Mouse (Mus musculus) ovary, adult 10 weeks (tissue): ENCODE results near the gene Fat3. TPM values are rescaled to one million over a fixed set of nuclear protein-coding genes. Genes with fewer than 3 reads are reported as not detected.

Experiments used
- polyA plus RNA-seq: library from polyadenylated mRNA; stranded (reverse); fragments of 350-450 nt; fragmentation: Illumina TruSeq; extraction: RNeasy Lipid Tissue Mini Kit (QIAGEN cat#74804); gene quantifications from one replicate; pipeline ENCODE4 v1.2.3, GENCODE M21; 2014

Gene Fat3
- 4.0 TPM for polyA plus RNA-seq

DNA sequence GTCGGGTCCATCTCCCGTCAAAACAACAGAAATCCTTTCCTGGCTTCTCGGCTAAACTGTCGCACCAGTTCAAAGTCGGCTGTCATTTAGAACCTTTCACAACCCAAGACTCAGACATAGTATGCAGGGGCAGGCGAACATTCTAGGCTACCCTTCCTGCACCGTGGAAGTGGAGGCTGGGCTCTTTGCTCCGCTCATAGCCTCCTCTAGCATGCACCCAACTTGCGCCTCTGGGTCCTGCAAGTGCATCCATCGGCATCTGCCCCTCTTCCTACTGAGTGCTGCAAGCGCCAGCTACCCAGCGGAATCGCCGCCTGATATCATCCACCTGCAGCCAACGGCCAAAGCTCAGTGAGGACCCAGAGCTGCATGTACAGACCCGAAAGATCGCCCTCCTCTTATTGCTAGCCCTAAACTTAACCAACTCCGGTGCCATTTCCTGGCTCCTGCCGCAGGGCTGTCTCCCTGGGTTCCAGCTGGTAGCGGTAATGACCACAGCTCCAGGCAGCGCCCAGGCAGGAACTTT is at the start of gene Fat3:
Gene Fat3, minus strand, starts transcription at position 100 of the 526 bp plus-strand sequence.

DNA sequence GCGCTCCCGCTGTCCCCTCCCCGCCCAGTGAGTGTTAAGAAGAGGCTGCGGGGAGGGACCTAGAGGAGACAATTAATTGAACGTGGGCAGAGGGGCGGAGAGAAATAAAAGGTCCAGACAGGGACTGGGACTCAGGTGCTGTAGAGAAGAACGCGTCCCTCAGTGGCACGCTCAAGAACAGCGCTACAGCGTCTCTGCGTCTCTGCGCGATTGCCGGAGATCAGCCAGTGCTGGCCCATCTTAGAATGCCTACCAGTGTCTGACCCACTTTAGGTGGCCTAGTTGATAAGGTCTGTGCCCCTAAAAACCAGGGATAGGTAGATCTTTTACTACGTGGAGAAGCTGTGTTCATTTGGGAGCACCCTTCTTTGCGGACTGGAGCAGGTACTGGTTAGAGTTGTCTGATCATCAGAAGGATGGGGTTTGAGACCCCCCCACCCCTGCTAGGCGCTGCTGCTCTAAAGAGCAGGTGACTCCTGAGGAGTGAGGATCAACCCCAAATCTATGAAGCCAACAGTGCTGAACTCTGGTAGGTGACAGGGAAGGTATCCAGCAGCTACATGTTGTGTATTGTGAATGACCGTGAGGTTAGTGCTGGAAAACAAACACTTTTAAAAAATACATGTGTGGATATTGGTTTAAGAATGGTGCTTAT is 626.5 kb downstream of the Fat3 start, which contains the start of gene Mtnr1b:
Gene Mtnr1b, minus strand, starts transcription at position 51 of the 655 bp plus-strand sequence.

